Mouse (Mus musculus) layer of hippocampus, postnatal 10 days (tissue): ENCODE data around the gene Fbxl22. TPM values are rescaled to one million over a fixed set of nuclear protein-coding genes. Genes with fewer than 3 reads are reported as not detected.

Experiments
- DNase-seq, 2 experiments: peaks; one replicate each; pipeline ENCODE4 v3.0.0; 2021; ENCODE audit warnings: low spot score in 2 of 2
- long read RNA-seq: library from polyadenylated mRNA; stranded (forward); transcript quantifications from one replicate; pipeline ENCODE4 v2.0.0, GENCODE M21; 2023
- total RNA-seq, 2 experiments: library from RNA; stranded (reverse); gene quantifications; 2 replicates each; pipeline ENCODE4 v1.2.3; 2021

Gene Fbxl22
- total RNA-seq, result under 1 TPM; 0.32 to 0.56 TPM
- long read RNA-seq, result 0 reads

DNA sequence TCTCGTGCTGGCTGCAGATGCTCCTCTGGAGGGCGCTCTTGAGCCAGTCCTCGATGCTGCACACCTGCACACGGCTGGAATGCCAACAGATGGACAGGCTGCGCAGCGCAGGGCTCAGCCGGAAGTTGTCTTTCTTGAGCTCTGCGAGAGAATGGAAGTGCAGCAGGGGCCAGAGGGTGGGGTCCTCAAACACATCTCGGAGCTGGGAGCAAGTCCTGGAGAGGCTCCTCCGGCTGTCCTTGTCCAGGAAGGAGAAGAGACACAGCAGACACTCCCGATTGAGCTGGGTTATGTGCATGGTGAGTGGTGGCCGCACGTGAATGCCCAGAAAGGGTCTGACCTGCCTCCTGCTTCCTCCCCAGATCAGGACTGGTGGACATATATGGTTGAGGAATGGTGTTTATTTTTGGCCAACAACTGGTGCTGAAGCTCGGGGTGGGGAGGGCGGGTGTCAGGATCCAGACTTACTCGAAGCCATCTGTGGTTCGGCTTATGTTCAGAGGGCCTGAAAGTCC lies at the start of gene Fbxl22:
Gene Fbxl22 (minus strand): TSS at position 338 of the 515 bp plus-strand sequence.
- DNase-seq, result peak; percentile 43 to 60

GRCm38 (mm10) chr9:66562215-66562614 lies 47.8 kb upstream of the Fbxl22 start:
- DNase-seq, result no peak

DNA sequence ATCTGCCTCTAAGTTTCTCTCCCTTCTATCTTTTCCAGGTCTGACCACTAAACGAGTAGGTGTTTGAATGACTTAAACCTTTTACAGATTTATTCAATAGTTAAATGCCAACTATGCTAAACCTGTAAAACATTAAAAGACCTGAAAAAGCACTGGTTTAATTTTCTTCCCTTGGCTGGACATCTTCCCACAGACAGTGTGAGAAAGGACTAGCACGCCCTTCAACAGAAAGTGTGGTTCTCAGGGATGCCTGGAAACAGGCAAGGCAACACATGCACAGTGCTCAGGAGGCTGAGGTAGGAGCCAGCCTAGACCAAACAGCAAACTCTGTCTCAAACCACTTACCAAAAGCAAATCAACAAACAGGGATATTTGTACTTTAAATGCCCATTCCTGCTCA lies 47.1 kb upstream of the Fbxl22 start:
- DNase-seq, result no peak

GRCm38 (mm10) chr9:66560728-66561127 lies 46.3 kb upstream of the Fbxl22 start:
- DNase-seq, result no peak

DNA sequence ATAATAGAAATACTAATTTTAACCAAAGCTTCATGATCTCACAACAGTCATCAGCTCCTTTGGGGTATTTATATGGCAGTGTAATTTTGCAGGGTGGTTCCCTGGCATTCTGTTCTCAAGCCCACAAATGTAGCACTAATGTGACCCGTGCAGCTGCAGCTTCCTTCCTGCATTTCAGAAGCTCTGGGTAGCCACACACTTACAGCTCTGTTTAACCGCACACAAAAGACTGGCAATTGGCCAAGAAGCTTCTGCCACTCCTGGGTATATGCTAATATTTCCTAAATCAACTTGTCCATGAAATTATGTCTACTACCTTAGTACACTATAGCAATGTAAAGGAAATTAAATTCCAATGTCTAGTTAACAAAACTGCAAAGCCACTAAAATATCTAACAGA lies 45.9 kb upstream of the Fbxl22 start:
- no peak for DNase-seq

- no peak for DNase-seq
Measured at GRCm38 (mm10) chr9:66558971-66559370, 44.6 kb upstream of the Fbxl22 start.

GRCm38 (mm10) chr9:66542785-66543184 lies 28.4 kb upstream of the Fbxl22 start:
- no peak for DNase-seq

DNA sequence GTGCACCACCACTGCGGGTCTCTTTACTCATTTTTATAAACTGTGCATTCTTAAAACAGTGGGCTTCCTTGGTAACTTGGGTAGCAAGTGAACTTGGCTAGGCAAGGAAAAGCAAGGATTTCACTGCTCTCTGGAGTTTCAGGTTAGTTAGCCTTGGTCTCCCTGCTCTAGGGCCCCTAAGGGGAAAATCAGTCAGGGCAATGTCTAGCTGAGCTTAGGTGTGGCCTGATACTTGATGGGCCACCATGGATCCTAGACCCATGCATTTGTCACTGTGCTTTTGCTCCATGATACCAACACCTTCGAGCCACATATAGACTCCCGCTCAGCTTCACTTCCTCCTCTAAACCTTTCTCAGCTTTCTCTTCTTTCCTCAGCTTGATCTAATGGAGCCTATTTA lies 7.2 kb upstream of the Fbxl22 start:
- DNase-seq, result no peak

DNA sequence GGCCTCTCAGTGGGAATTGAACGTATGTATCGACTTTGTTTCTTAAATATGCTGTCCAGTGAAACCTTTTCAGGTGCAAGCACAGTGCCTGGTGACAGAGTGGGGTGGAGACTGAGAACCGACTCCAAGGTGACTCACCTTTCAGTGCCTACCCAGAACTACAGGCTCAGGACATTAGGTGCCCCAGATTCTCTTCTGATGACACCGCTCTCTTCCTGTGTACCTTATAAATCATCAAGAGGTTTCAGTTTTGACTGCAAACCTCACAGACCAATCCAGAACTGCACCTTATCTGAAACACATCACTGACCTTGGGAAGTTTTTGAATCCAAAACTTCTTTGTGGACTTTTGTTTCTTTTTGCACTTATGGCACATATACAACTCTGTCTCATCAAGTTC lies 5.9 kb upstream of the Fbxl22 start:
- DNase-seq, result no peak

DNA sequence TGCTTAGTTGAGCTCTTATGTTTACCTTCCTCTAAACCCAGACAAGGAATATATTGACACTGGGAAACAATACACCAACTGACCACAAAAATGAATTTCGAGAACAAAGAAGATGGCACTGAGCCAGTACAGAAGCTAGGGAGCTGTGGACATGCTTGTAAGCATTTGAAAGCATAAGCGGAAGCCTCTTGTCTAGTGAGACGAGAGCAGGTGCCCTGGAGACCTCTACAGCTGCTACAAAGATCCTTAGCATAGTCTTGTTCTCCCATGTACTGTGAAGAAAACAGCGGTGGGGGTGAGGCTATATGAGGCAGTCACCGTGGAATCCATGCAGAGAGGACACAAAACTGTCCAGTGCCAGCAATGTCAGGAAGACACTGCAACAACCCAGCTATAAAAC lies 4.5 kb upstream of the Fbxl22 start:
- DNase-seq, result no peak

GRCm38 (mm10) chr9:66518251-66518650 lies 3.9 kb upstream of the Fbxl22 start:
- no peak for DNase-seq

GRCm38 (mm10) chr9:66517746-66518145 lies 3.4 kb upstream of the Fbxl22 start:
- DNase-seq, result no peak

DNA sequence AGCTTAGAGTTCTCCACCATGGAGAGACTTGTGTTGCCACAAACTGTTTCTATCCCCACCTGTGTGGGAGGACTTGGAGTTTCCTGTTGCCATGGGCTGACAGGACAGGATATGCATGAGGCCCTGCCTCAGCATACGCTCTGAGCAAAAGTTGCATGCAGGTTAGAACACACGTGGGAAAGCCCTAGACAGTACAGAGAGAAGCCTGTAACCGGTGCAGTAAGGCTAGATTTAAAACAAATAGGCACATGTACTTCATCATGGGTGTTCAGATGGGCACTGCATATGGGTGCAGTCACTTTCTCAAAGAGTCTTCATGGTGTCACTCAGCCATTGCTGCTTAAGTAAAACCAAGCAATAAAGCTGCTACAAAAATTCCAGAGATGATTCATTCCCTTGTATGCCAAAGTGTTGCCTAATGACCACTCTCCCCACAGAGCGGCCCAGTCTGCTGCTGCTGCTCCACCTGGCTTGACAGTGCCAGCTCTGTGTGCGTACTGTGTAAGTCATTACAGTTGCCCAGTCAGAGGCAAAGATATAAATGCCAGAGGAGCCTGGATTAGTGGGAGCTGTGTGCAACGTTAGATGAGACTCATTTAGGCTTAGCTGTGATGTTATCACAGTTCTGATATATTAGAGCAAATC lies 2.0 kb upstream of the Fbxl22 start:
- no peak for DNase-seq

DNA sequence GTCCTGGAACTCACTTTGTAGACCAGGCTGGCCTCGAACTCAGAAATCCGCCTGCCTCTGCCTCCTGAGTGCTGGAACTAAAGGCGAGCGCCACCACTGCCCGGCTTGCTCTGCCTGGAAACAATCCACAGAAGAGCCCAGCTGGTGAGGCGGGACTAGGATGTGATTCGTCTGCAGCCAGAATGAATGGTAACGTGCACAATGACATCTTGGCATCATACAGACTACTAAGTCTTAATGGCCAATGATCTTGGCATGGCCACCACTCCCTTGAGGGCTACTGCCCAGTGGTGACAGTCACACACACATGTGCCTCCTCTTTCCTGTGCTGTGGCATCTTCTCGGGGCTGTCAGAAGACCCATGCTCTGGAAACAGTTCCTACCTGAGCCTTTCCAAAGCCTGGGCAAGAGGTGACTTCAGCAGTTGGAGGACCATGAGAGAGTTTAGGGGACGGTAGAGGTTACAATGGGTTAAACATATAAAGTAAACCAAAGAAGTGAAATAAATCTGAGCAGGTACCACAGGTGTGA lies 1.4 kb upstream of the Fbxl22 start:
- no peak for DNase-seq

DNA sequence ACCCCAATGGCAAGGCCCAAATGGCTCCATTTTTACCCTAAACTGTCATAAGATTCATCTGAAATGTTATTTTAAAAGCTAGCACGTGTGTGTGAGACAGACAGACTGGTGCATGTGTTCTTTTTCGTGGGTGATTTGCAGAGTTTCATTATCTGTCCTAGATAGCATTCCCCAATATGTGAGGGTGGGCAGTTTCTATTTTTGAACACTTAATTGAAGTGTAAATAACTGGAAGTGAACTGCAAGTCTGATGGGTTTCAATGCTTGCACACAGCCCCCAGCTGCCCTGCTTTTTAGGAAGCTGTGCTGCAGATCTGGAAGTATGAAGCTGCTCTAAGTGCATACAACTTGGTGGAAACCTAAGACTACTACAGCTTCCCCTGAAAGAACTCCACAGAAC lies 722 bp upstream of the Fbxl22 start:
- no peak for DNase-seq

GRCm38 (mm10) chr9:66513661-66514255 lies 635 bp downstream of the Fbxl22 start:
- peak in 1 of 2 experiments; percentile 21 for DNase-seq

DNA sequence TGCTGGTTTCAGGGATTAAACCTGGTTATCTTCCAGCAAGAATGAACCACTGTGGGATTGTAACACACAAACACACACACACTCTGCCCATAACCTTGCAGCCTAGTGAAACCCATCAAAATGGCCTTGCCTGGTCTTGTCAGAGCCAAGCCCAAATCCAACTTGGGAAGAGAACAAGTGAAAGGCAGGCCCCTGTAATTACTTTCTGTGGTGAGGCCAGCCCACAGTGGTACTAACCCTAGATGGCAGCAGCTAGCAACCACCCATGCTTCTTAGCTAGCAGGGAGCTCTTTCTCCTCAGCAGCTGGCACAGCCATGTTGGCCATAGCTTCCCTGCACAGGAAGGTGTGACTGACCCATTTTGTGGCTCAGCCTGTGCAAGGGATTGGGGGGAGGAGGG lies 1.2 kb downstream of the Fbxl22 start:
- DNase-seq, result peak; percentile 34 to 42

DNA sequence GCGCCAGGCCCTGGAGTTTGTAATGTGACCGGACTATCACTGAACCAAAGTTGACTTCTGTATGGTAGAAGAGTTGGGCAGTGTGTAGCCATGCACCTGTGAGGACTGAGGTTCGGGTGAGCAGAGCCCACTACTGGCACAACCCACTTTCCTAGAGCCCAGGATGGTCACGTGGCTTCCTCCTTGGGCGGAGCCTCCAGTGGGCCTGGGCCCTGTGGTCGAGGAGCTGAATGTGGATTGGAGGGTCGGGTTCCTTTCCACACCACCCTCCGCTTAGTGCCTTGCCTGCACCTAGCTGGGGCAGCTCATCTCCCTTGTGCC lies 2.1 kb downstream of the Fbxl22 start:
- DNase-seq, result peak; percentile 80 to 87

GRCm38 (mm10) chr9:66511580-66512350 lies 2.6 kb downstream of the Fbxl22 start:
- DNase-seq, result peak; percentile 93 to 96

GRCm38 (mm10) chr9:66510944-66511343 lies 3.4 kb downstream of the Fbxl22 start:
- DNase-seq, result peak; percentile 40 to 53

- DNase-seq, result peak; percentile 21 to 26
Measured at GRCm38 (mm10) chr9:66510351-66510841, 4.0 kb downstream of the Fbxl22 start.

GRCm38 (mm10) chr9:66508890-66509399 lies 5.4 kb downstream of the Fbxl22 start:
- no peak for DNase-seq
